Mouse (Mus musculus): ENCODE data around the gene Slc25a21.

DNA sequence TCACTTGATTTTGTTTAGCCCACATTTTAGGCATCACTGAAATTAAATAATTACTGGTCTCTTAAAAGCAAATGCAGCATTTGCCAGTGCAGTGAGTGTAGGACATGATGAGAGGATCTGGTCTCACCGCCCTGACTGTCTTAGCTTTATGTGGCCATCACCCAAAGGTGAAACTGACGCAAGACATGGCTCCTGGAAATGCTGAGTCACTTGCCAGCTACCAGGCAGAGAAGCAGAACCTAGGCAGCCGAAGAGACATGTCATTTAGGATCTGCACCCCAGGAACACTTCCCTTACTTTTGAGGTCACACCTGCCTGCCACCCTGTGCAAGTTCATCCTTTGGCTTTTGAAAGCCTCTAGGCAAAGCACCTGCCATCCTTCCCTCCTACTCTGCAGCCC is 180.4 kb downstream of the Slc25a21 start:
- TF ChIP-seq CTCF (IDR thresholded peaks at IDR 0.05; ENCODE audit: low read depth, low read length) = no peak
- TF ChIP-seq POLR2A (IDR thresholded peaks at IDR 0.05; ENCODE audit: extremely low read depth, insufficient read depth, low read length) = no peak
